Mouse (Mus musculus) embryo, embryonic 9.5 days (tissue): Measurements from ENCODE around the gene Crym.

Experiments used
- DNase-seq: peaks from one replicate; pipeline ENCODE4 v3.0.0-alpha.2; 2017; ENCODE audit errors: extremely low spot score

Crym gene

DNA sequence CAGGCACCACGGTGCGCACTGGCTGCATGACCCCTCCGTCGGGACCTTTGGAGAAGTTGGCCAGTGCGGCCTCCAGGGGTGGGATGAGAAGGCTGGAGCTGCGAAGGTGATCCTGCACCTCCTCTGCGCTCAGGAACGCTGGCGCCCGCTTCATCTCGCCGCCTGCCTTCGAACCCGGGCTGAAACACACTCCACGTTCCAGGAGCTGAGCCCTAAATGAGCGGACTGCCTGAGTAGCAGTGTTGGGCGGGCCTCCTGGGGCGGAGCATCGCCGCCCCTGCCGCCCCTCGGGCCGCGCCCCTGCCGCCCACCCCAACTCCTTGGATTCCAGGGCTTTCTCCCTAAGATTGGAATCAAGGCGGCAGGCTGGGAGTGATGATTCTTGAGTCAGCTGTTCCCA is at the start of gene Crym:
Crym (minus strand) TSS at position 341 of the 400 bp plus-strand sequence.
- no peak for DNase-seq

DNA sequence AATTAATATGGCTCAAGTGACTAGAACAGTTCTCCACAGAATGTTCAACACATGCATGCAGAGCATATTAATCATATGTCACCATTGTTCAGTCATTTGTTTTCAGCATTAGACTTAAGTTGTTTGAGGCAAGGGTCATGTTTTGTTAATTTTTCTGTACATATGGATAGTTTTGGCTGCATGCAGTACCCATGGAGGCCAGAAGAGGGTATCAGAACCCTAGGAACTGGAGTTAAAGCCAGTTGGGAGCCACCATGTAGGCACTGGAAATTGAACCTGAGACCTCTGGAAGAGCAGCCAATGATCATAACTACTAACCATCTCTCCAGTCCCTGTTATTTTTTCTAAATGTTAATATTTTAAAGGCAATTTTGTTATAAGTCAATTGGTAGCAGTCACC is 39.2 kb upstream of the Crym start:
- peak; percentile 9 for DNase-seq

DNA sequence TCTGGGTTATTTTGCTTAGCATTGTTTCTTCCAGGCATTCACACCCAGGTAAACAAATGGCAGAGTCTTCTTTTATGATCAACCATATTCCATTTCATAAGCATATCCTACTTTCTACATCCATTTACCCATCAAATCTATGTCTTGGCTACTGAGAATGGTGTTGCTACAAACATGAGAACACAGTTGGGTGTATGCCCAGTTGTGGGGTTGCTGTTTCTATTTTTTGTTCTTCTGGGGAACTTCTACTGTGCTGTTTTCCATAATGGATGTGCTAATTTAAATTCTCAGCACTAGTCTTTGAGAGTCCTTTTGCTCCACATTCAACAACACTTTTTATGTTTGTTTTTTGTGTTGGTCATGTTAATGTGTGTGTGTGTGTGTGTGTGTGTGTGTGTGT is 26.6 kb upstream of the Crym start:
- no peak for DNase-seq

DNA sequence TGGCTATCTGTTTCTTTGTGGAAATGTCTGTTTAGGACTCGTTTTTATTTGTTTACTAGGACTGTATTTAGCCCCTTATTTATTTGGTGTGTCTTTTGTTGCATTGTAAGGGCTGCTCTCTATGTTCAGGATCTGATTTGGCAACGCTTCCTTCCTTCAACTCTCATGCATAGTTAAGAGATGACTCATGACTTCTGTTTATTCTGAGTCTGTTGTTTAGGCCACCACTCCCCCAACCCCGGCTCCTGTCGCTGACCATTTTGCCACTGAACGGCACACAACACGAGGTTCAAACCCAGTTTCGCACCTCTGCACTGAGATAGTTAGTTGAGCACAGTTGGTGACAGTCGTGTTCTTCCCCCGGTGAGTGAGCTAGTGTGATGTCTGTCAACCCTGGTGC is 4.1 kb upstream of the Crym start:
- no peak for DNase-seq

DNA sequence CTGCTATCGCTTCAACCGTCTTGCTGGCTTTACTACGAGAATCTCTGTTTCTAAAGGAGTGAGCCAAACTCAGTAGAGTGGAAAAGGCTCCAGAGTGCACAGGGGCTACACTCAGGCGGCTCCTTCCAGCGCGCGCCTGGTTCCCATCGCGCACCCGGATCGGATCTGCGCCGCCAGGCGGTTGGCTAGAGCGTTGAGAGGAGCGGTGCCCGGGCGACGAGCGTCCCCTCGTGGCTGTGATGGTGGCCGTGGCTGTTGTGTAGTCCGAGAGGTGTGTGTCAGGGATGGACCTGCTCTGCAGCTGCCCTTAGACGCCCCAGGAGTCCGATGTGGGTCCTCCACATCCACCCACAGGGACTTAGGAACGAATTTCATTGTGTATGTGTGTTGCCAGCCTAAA is 1.9 kb upstream of the Crym start, which contains the start of gene Abca14:
Abca14 (plus strand) TSS at position 173 of the 400 bp plus-strand sequence.
- DNase-seq = peak; percentile 80

DNA sequence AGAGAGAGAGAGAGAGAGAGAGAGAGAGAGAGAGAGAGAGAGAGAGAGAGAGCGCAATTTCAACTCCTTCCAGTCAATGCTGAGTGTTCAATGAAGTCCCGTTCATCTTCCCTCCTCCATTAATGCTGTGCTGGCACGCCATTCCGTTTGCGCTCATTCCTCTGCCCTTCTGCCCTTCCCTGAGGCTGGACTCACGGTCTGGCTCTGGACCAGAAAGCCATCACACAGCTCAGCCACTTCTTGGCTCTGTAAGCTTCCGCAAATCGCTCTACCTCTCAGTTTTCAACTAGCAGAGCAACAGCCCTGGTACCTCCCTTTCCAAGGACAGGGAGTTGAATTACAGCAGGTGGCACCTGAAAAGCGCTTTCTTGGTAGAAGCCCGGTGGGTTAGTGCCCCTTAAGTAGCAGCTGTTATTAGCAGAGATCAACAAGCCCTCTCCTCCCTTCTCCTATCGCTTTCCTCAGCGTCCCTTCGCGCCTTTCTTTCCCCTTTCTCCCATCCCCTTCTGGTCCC is 623 bp downstream of the Crym start:
- DNase-seq = no peak

DNA sequence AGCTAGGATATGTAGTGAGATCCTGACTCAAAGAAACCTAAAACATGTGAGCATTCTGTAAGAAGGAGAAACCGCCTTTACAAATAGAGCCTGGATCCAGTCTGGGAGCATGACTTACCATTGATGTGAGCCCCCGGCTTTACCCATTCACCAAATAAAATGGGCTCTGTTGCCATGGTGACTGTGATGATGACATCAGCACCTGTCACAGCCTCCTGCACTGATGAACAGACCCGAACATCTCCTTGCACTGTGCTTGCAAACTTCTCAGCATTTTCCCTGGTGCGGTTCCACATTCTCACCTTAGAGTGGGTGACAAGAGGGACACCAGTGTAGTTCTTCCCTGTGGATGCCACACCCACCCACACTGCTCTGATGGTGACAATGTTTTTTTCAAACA is 6.7 kb downstream of the Crym start:
- DNase-seq = no peak

DNA sequence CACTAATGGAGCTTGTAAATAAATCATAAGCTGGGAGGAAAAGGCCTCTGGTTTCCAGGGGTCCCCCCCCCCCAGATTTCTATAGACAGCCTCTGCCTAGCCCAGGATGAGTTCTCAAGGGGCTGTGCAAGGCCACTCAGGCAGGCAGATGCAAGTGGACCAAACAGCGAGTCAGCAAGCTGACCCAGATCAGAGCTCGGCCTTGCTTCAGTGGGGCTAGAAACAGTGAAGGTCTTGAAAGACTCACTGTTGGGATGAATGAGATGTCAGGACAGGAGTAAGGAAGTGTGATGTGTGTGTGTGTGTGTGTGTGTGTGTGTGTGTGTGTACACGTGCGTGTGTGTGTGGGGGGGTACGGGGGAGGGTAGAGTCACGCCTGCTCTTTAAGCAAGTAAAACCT is 9.1 kb downstream of the Crym start:
- DNase-seq = no peak

DNA sequence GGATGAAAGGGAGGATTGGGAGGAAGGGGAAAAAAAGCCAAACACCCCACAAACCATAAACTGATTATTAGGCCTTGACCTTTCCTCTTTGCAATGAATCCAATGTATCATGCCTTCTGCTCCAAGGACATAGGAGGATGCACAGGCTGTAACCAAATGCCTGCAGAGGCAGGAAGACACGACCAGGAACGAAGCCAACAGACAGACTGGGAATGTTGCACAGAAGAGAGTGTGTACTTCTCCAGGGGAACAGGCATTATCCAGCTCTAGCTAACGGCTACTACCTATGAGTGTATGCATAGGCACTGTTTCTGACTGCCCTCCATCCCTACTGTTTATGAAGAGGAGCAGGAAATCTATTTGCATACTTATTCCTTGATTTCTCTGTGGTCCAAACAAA is 9.7 kb downstream of the Crym start:
- DNase-seq = no peak

DNA sequence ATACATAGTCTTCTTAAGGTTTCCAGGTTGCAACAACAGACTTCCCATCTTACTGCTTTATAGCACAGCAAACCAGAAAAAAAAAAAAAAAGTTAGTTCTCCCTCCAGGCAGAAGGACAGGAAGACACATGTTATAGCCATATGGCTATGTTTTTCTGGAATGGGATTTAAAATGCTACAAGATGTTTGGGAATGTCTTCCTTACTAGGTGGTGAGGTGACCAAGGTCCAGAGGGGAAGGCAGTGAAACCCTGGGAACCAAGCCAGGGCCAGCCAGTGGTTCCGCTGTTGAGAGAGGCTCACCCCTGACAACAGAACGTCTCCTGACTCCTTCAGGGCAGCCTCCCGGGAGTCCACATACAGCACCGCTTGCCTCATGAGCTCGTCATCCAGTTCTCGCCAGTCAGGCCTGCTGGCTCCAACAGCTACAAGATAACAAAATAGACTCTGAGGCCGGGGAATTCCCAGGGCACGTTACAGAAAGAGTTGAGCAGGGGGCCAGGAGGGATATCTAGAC is 11.7 kb downstream of the Crym start:
- no peak for DNase-seq

DNA sequence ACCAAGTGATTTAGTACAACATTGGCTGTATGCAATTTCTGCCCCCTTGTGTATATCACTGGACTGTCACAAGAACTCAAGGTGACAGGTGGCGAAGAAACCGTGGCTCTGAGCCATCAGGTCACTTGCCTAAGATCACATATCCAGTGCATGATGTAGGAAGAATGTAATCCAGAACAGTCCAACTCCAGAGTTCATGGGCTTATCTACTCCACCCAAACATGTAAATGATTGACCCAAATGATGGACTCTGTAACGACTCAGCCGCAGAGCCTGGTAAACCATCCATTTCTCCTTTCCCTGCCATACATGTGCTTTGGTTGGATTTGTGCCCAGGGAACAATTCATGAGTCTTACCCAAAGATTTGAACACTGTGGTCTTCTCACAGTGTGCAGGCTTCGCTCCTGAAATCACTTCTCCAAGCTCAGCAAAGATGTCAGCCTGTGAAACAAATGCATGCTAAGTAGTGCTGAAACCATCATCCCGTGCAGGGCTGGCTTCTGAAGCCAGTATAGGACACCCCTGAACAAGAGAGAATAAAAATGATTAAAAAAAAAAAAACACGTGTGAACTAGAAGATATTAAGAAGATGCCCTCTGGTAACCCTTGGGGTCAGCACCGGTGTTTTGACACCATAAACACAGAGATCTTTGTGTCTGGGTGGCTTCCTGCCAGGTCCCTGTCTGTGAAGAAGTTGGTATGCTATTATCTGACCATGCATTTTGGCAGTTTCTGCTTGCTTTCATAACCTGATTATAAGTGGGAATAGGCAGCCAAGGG is 12.4 kb downstream of the Crym start:
- DNase-seq = no peak

DNA sequence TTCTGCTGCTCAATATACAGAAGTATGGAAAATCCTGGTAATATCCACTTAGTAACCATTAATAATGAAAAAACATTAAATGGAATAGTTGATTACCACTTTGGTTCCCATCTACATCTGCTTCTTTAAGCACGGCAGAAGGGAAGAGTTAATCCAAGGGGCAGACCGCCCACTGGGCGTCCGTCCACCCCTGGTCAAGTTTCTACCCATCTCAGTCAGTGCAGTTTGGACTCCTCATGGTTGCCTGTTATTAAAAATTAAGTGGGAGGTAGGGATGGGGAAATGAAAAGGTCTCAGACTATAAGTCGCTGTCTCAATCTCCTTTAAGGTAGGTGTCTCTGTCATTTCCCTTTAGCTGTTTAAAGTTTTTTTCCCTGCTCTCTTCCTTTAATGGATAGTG is 13.0 kb downstream of the Crym start:
- DNase-seq = no peak

DNA sequence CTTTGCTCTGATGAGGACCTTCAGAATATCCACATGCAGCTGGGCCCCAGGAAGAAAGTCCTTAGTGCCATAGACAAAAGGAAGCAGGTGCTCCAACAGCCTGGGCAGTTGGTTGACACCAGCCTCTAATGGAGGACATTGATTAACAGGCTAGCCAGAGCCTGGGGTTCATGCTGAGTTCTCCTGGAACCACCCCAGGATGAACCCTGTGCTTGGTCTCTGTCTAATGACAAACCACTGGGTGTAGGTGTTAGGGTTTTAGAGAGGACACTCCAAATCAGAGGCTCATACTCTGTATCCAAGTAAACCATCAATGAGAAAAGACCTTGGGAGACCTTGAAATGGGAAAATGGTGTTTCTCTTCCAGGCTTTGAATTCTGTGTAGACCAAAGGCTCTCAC is 19.0 kb downstream of the Crym start:
- DNase-seq = no peak

DNA sequence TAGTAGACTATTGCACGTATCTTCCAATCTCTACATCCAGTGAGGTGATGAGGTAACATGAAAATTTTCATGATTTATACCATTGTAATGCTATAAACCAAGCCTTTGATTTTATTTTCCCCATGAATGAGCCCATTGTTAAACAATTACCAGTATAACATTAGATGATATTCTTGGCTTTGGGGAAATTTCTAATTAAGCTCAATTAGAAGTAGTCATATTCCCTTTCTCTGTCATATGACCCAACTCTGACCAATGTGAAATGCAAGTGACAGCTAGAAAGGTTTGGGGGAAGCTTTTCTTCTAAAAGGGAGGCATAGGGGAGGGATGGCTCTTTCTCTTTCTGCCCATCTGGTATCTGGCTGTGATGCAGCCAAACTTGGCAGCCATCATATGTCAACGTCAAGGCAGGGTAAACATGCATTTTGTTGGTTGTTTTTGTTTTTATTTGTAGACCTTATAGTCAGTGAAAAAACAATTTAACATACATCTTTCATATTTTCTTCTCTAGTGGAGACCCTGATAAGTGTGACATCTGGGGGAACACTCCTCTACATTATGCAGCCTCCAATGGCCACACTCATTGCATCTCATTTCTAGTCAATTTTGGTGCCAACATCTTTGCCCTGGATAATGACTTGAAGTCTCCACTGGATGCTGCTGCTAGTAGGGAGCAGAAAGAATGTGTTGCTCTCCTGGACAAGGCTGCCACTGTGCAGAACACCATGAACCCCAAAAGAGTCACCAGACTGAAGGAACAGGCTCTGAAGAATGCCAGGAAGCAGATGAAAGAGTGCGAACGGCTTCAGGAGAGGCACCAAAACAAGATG is 20.3 kb downstream of the Crym start:
- DNase-seq = no peak

DNA sequence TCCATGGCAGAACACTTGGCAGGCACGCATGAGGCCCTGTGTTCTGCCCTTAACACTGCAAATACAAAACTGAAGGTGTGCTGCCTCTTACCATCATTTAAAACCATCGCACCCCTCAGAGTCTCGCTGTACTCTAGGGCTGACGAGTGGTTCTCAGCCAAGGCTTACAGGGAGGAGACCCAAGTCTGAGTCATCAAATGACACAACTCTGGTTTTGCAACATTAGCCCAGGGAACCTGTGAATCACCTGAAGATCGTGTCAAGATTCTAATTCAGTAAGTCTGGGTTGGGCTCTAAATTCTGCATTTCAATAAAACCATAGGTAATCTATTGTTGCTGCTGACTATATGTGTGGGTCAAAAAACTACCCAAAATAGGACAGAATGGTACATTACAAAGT is 21.4 kb downstream of the Crym start:
- DNase-seq = no peak

DNA sequence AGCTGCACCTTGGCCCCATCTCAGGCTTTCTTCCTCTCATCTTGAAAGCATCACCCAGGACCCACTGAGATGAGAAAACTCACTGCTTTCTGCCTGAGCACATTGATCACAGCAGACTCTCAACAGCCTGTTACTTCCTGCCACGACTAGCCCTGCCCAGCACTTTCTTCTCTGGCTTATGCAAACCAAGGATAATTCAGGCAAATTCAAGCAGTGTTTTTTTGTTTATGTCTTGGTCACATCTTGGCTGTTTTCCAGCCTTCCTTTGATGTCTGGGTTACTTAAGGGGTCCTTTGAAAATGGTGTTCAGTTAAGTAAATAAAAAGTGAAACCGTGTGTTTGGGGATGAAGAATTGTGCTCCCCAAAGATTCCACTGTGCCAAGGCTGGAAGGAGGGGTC is 23.0 kb downstream of the Crym start:
- no peak for DNase-seq

DNA sequence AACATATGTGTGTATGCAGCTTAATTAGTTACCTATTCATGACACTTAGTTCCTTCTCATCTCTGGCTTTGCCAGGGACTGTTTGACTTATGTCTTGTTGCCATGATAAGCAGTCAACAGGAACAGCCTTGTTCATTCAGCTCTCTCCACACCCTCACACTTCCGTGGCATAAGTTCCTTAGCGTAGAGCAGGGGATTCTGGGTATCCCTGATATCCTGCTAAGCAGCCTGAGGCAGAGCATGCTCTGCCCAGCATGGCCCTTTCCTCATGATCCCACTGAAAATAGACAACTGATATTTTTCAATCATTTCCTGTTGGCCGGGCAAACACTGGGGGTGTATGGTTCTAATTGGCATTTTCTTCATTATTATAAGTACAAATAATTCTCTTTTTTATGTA is 24.3 kb downstream of the Crym start:
- DNase-seq = no peak

DNA sequence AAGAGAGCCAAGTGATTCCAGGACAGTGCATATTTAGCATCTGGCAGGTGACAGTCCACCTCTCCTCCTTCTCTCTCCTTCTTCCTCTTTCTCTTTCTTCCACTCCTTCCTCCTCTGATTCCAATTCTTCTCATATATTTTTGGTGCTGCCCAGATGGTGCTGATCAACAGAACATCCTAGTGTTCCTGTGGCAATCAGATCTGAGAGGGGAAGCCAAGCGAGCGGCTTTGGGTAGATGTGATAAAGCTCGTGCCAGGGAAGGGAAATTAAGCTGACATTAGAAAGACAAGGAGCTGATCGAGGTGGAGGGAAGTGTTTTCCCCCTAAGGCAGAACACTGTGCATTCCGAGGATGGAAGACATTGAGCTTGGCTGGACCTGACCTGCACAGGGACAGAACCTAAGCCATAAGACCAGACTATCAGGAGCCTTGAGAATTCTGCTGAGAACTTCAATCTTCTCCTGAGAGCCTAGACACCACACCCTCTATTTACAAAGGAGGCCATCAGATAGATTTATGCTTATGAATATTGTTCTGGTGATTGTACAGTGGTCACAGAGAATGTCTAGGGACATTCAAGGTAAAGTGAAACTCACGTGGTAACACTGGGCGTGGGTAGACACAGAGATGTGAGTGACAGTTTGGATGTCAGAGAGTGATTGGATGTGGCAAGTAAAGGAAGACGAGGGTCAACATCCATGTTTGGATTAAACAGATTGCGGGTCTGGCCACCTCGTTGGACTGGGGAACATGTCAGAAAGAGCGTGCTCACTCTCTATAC is 27.0 kb downstream of the Crym start:
- no peak for DNase-seq

DNA sequence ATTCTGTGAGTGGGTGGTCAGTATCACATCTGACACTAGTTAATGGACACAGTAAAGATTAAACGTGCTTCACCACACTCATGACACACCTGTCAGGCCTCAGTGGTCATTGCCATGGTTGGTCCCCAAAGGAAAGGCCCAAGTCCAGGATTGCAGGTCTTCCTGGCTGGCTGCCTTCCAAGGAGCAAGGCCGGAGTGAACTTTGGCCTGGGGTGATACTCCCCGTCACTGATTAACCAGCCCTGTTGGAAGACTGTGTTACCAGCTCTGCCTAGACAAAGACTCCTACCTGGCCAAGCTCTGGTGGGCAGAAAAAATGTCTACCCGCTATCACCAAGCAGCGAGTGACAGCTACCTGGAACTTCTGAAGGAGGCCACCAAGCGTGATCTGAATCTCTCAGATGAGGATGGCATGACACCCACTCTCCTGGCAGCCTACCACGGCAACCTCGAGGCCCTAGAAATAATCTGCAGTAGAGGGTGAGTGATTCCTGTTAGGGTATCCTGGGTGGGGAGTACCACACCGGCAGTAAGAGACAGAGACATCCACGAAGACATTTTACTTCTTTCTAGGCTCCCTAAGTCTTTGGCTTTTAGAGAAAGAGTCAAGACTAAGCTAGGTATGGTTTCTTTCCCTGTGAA is 28.2 kb downstream of the Crym start, which contains the start of gene Anks4b:
Anks4b (plus strand) TSS at position 256 of the 642 bp plus-strand sequence.
- no peak for DNase-seq

DNA sequence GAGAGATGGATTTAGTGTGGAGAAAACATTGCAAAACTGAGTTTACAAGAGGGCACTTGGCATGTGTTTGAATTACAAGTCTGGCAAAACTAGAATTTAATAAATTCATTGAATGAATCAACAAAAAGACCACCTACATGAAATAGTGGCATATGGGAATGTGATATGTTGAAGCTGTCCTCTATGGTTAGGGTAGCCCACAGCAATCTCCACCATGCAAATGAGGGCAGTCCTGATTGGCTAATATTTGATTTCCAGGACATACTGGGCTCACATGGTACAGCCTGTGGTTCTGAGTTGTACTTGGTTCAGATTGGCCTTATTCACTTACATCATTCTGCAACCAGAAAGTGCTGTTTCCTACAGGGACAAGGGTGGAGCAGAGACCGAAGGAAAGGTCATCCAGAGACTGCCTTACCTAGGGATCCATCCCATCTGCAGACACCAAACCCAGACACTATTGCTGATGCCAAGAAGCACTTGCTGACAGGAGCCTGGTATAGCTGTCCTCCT is 29.7 kb downstream of the Crym start:
- no peak for DNase-seq
